Mouse (Mus musculus) c-Kit-positive CD71-positive TER-119-negative erythroid progenitor cells, embryonic 14.5 days (primary cell): ENCODE data around the gene Gm27179.
"Not testable (repeated sequence)": the region's sequence is repeated elsewhere in the genome, so short reads cannot be mapped to it uniquely, and the experiment has no call there.

Source experiments
- DNase-seq: peaks from one replicate; pipeline ENCODE4 v3.0.0-alpha.2; 2013; ENCODE audit warnings: low read depth

The Gm27179 gene

DNA sequence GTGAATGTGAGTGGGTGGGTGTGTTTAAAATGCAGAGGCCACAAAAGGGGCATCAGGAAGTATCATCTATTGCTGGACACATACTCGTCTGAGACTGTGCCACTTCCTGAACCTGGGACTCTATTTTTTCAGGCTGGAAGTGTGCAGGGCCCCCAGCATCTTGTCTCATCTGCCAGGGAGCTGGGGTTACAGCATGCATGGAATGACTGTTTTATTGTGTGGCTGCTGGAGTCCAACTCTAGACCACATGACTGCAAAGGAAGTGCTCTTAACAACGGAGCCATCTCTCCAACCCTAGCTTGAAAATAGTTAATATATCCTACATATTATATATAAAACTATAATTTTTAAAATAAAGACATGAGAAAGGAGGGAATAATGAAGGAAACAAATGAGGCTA lies 39.0 kb downstream of the Gm27179 start:
- not testable (repeated sequence) for DNase-seq

DNA sequence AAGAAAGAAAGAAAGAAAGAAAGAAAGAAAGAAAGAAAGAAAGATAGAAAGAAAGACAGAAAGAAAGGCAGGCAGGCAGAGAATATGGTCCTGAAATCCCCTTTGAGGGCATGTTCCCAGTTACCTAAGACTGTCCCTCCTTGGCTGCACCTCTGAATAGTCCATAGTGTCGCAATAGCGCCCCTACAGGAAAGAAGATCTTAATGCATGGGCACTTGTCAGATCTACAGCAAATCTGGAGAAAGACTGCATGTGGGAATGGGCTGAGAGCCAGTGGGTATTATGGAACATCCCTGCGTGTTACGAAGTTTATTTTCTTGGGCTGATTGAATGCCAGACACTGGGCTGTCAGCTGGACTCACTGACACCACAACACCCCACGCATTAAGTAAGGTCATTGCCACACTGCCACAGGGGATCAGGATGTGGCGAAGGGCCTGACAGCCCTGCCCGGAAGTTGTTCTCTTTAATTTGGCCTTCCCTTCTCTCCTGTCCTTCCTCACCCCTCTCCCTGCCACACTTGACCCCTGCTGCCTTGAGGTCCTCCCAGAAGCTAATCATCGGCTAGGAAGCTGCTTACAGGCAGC lies 42.1 kb downstream of the Gm27179 start:
- not testable (repeated sequence) for DNase-seq

DNA sequence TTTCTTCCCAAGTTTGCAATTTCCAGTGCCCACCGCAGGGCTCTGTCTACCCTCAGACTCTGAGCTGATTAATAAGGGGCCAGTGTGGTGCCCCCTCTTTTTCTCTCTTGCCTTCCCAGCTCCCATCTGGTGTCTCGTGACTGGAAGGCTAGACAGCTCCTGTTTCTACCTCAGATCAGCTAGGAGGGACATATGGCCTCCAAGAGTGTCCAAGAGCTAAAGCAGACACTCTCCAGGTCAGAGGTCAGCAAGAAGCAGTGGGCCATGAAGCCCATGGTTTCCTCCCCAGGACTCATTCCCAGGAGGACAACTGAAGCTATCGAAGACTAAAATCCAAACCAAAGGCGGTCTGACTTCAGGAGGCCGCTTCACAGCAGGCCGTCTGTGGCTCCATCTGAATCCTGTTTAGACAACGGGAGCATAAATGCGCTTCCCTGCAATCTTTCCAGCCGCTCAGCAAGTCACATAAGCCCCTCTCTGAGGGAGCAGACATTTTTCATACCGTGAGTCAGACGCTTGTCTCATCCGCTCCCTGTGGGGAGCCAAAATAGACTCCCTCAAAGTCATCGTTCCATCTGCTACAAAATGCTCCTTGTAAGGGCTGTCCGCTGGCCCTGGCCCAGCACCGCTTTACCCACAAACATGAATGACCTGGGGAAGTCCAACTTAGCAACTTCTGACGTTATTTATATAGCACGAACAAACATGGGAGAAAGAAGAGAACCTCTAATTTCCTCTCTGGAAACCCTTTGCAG lies 44.6 kb downstream of the Gm27179 start:
- not testable (repeated sequence) for DNase-seq

DNA sequence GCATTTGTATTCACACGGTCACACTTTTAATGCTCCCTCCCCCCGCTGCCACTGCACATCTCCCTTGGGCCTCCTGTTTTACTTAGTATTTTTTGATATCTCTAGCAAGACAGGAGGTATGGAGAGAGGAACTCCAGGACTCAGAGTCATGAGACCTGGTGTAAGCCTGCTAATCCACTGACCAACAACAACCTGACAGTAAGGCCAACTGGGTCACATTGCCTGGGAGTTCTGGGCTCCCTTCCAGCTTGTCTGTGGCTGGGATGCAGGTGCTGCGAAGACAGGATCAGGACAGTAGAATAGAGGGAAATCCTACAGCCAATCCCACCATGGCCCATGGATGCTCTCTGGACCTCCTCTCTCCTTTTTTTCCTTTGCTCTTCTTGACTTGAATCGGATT lies 47.9 kb downstream of the Gm27179 start:
- DNase-seq = not testable (repeated sequence)
